Mouse (Mus musculus) midbrain, embryonic 15.5 days (tissue): ENCODE results near the gene Fpr3. TPM values are rescaled to one million over a fixed set of nuclear protein-coding genes. Genes with fewer than 3 reads are reported as not detected.
"Not testable (repeated sequence)": the region's sequence is repeated elsewhere in the genome, so short reads cannot be mapped to it uniquely, and the experiment has no call there.

Source experiments
- ATAC-seq: fragments of 200-750 bp; cut with Nextera tagmentation; replicated peaks from 2 replicates; pipeline ENCODE4 v1.8.0; 2017; ENCODE audit warnings: moderate TSS enrichment
- H3K27ac ChIP-seq: fragments of 300-500 bp; sonication (generic); 2 replicates; pipeline ENCODE4 v1.5.1; 2015; ENCODE audit warnings: mild to moderate bottlenecking, inconsistent platforms
- H3K27me3 ChIP-seq: fragments of 300-500 bp; sonication (generic); replicated peaks from 2 replicates; pipeline ENCODE4 v1.6.1; 2015; ENCODE audit warnings: inconsistent platforms
- H3K36me3 ChIP-seq: fragments of 300-500 bp; sonication (generic); replicated peaks from 2 replicates; pipeline ENCODE4 v1.6.1; 2015; ENCODE audit warnings: inconsistent platforms
- H3K4me1 ChIP-seq: fragments of 300-500 bp; sonication (generic); 2 replicates; pipeline ENCODE4 v1.6.1; 2015; ENCODE audit warnings: inconsistent platforms
- H3K4me2 ChIP-seq: fragments of 300-500 bp; sonication (generic); 2 replicates; pipeline ENCODE4 v1.6.1; 2015; ENCODE audit warnings: inconsistent platforms, mild to moderate bottlenecking, moderate library complexity
- H3K4me3 ChIP-seq: fragments of 300-500 bp; sonication (generic); 2 replicates; pipeline ENCODE4 v1.5.1; 2015; ENCODE audit warnings: mild to moderate bottlenecking, inconsistent platforms
- H3K9ac ChIP-seq: fragments of 300-500 bp; sonication (generic); 2 replicates; pipeline ENCODE4 v1.6.1; 2015; ENCODE audit warnings: mild to moderate bottlenecking, inconsistent platforms
- H3K9me3 ChIP-seq: fragments of 300-500 bp; sonication (generic); 2 replicates; pipeline ENCODE4 v1.6.1; 2016; ENCODE audit warnings: inconsistent platforms
- WGBS: fragments of 180-500 bp; shearing (Covaris S2); methylation state at CpG from one replicate; pipeline ENCODE4 v1.1.7; 2015; ENCODE audit warnings: mixed read lengths; 5-methylcytosine and 5-hydroxymethylcytosine counted together
- polyA plus RNA-seq: library from polyadenylated mRNA; unstranded; fragments of >200 nt; fragmentation: Nextera tagmentation; extraction: Ambion mirVana; gene quantifications from 2 replicates; pipeline ENCODE4 v1.2.1, GENCODE M21; 2015

Gene Fpr3
- polyA plus RNA-seq = not detected in 2 replicates

GRCm38 (mm10) chr17:17887774-17888248, at the start of gene Fpr3, which contains the start of gene Fpr2:
TSS of gene Fpr3 (plus strand) at chr17:17887852.
TSS of gene Fpr2 (plus strand) at chr17:17887824.
- Histone ChIP-seq H3K9ac (no peak within 1 kb of the TSS), H3K36me3 (no peaks in the 10 kb centered on the region), H3K27me3 (no peaks in the 10 kb centered on the region), H3K4me2 (no peak within 1 kb of the TSS), H3K27ac (no peak within 1 kb of the TSS), H3K4me1 (no peaks in the 10 kb centered on the region), H3K9me3 (no peaks in the 10 kb centered on the region), H3K4me3 (no peak within 1 kb of the TSS)
- WGBS = 52% methylated on average over 1 of the region's 1 CpGs
- ATAC-seq = no peak

DNA sequence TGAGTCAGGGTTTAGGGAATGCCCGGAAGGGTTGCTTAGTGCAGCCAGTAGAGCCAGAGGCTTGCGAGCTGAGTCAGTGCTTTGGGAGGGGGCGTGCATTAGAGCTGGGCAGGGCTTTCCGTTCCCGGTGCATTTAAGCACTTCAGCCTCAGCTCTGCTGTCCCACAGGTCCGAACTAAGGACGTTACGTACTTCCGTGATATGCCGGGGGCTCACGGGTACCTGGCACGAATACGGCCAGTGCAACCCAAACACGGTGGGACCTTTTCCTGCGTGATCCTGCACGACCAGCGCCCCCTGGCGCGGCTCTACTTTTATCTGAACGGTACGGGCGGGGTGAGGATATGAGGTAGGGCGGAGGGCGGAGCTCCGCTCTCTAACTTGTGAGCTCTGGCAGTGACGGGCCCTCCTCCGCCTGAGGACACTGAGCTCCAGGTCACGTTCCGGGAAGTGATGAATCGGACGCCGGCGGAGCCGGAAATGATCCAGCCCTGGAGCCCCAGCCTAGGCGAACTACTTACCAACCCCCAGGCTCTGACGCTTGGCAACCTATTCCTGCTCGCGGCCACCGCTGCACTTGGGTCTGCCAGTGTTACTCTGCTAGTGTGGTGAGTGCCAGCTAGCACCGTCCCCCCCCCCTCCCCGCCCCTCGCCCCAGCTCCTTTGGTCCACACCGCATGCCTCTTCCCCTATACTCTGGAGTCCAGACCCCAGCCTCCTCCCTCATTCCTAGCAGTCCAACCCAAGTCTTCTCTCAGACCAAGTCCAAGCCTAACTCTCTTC, 49.5 kb upstream of the Fpr3 start:
- WGBS = under 1% methylated on average over 42 of the region's 43 CpGs
- H3K4me3 ChIP-seq = peak overlapping the region; percentile 45
- peaks cover under 1% of the 10 kb centered on the region; the same call in 1 of the 2 replicates for H3K36me3 ChIP-seq
- H3K27ac ChIP-seq = peak overlapping the region; percentile 85
- no peaks in the 10 kb centered on the region for H3K9me3 ChIP-seq
- peak overlapping the region; percentile 49 for H3K9ac ChIP-seq
- peaks cover 51% of the 10 kb centered on the region for H3K4me1 ChIP-seq
- ATAC-seq = peak; percentile 97
- no peaks in the 10 kb centered on the region for H3K27me3 ChIP-seq
- peak overlapping the region; percentile 58 for H3K4me2 ChIP-seq

DNA sequence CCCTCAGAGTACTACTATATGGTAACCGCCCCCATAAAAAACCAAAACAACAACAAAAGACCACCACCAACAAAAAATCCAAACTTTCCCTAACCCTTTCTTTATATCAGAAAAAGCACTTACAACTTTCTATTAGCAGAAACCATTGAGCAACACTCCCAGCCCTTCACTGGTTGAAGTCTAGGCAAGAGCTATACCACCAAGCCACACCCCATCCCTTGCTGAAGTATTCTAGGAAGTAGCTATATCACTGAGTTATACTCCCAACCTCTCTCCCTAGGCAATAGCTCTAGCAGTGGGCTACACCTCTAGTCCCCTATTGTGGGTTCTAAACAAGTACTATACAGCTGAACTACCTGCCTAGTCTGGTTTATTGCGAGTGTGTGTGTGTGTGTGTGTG, 48.4 kb upstream of the Fpr3 start:
- Histone ChIP-seq H3K4me1 (peaks cover 39% of the 10 kb centered on the region), H3K9ac (no peak overlapping the region), H3K36me3 (no peaks in the 10 kb centered on the region), H3K27me3 (no peaks in the 10 kb centered on the region), H3K4me2 (peak overlapping the region; percentile 58), H3K27ac (no peak overlapping the region), H3K4me3 (no peak overlapping the region; the same call in 1 of the 2 replicates), H3K9me3 (no peaks in the 10 kb centered on the region)
- WGBS = 93% methylated on average over 2 of the region's 2 CpGs
- ATAC-seq = no peak

GRCm38 (mm10) chr17:17840796-17841195, 46.9 kb upstream of the Fpr3 start:
- Histone ChIP-seq H3K36me3 (no peaks in the 10 kb centered on the region), H3K9me3 (no peaks in the 10 kb centered on the region), H3K27me3 (no peaks in the 10 kb centered on the region), H3K4me1 (peaks cover 27% of the 10 kb centered on the region), H3K4me3 (no peak overlapping the region), H3K27ac (no peak overlapping the region), H3K9ac (no peak overlapping the region), H3K4me2 (no peak overlapping the region)
- 87% methylated on average over 7 of the region's 7 CpGs for WGBS
- ATAC-seq = no peak

GRCm38 (mm10) chr17:17843534-17844261, 44.0 kb upstream of the Fpr3 start:
- Histone ChIP-seq H3K4me3 (no peak overlapping the region), H3K27me3 (no peaks in the 10 kb centered on the region), H3K27ac (no peak overlapping the region), H3K9ac (no peak overlapping the region), H3K4me2 (no peak overlapping the region), H3K4me1 (peaks cover 10% of the 10 kb centered on the region), H3K36me3 (no peaks in the 10 kb centered on the region), H3K9me3 (no peaks in the 10 kb centered on the region)
- ATAC-seq = peak; percentile 52
- WGBS = 77% methylated on average over 27 of the region's 27 CpGs

GRCm38 (mm10) chr17:17844606-17845005, 43.0 kb upstream of the Fpr3 start:
- H3K27me3 ChIP-seq, H3K9me3 ChIP-seq, H3K27ac ChIP-seq, ATAC-seq, H3K4me2 ChIP-seq, H3K9ac ChIP-seq, H3K4me3 ChIP-seq, H3K4me1 ChIP-seq, H3K36me3 ChIP-seq: not testable (repeated sequence)
- 90% methylated on average over 3 of the region's 3 CpGs for WGBS

- H3K36me3 ChIP-seq = no peaks in the 10 kb centered on the region
Observed at GRCm38 (mm10) chr17:17845187-17846027, 42.2 kb upstream of the Fpr3 start.

DNA sequence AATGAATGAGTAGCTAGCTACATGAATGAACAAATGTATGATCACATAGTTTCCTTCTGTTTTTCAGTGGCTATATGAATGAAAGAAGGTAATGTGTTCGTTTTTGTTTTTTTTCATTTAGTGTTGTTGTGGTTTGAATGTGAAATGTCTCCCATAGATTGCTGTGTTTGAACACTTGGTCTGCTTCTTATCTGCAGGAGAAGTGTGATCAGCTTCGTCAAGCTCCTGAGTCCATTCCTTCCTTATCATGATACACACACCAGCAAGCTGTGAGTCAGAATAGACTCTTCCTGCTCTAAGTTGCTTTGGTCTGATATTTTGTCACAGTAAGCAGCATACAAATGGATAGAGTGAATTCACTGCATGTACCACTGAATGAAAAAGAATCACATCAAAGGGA, 38.7 kb upstream of the Fpr3 start:
- no peak overlapping the region for H3K27ac ChIP-seq

More at GRCm38 (mm10) chr17:17845187-17846027, 42.2 kb upstream of the Fpr3 start:
- WGBS = 71% methylated on average over 10 of the region's 10 CpGs
- Histone ChIP-seq H3K4me1 (no peaks in the 10 kb centered on the region), H3K9ac (no peak overlapping the region), H3K4me3 (no peak overlapping the region), H3K4me2 (no peak overlapping the region), H3K9me3 (no peaks in the 10 kb centered on the region), H3K27me3 (no peaks in the 10 kb centered on the region), H3K27ac (no peak overlapping the region)
- ATAC-seq = no peak

GRCm38 (mm10) chr17:17849906-17850712, 37.5 kb upstream of the Fpr3 start:
- H3K9me3 ChIP-seq = no peaks in the 10 kb centered on the region
- H3K27ac ChIP-seq = no peak overlapping the region
- H3K36me3 ChIP-seq = no peaks in the 10 kb centered on the region
- H3K27me3 ChIP-seq = no peaks in the 10 kb centered on the region
- peak; percentile 59 for ATAC-seq
- H3K9ac ChIP-seq = no peak overlapping the region
- 24% methylated on average over 55 of the region's 55 CpGs for WGBS
- no peaks in the 10 kb centered on the region for H3K4me1 ChIP-seq
- H3K4me3 ChIP-seq = peak overlapping the region; percentile 31
- H3K4me2 ChIP-seq = peak overlapping the region; percentile 44

More for the DNA sequence above, 38.7 kb upstream of the Fpr3 start:
- Histone ChIP-seq H3K27me3 (no peaks in the 10 kb centered on the region), H3K4me2 (no peak overlapping the region), H3K9me3 (no peaks in the 10 kb centered on the region), H3K4me3 (no peak overlapping the region), H3K9ac (no peak overlapping the region), H3K36me3 (no peaks in the 10 kb centered on the region), H3K4me1 (no peaks in the 10 kb centered on the region)
- WGBS = 79% methylated on average over 2 of the region's 2 CpGs
- ATAC-seq = no peak

GRCm38 (mm10) chr17:17855064-17855838, 32.4 kb upstream of the Fpr3 start, which contains the start of gene Has1:
TSS of gene Has1 (minus strand) at chr17:17855205.
- H3K9ac ChIP-seq = no peak within 1 kb of the TSS
- no peaks in the 10 kb centered on the region for H3K9me3 ChIP-seq
- H3K27me3 ChIP-seq = no peaks in the 10 kb centered on the region
- no peak for ATAC-seq
- no peak within 1 kb of the TSS for H3K4me2 ChIP-seq
- 68% methylated on average over 8 of the region's 8 CpGs for WGBS
- H3K4me3 ChIP-seq = no peak within 1 kb of the TSS
- no peak within 1 kb of the TSS for H3K27ac ChIP-seq
- no peaks in the 10 kb centered on the region for H3K4me1 ChIP-seq
- H3K36me3 ChIP-seq = no peaks in the 10 kb centered on the region

DNA sequence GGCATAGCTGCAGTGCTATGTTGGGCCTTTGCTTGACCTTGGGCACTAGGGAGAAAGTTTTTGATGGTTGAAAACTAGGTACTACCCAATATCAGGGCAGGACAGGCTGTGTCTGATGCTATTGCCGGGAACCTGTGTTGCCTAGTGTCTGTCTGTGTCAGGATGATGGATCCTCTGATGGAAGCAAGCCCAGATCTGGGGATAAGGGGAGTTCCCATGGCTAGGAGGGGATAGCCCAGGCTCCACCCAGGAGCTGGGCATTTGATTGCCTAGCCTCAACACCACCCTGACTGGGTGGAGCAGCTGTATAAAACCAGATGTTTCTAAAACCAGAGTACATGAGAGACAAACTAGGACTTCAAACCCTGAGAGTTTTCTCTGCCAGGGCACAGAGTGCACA, 31.0 kb upstream of the Fpr3 start:
- no peaks in the 10 kb centered on the region for H3K36me3 ChIP-seq
- WGBS = 81% methylated on average over 1 of the region's 1 CpGs

More for the DNA sequence above, 31.0 kb upstream of the Fpr3 start:
- ATAC-seq = no peak
- Histone ChIP-seq H3K4me1 (no peaks in the 10 kb centered on the region), H3K27ac (no peak overlapping the region), H3K9ac (no peak overlapping the region), H3K4me2 (no peak overlapping the region), H3K9me3 (no peaks in the 10 kb centered on the region), H3K4me3 (no peak overlapping the region), H3K27me3 (no peaks in the 10 kb centered on the region)
